Mouse (Mus musculus) liver, embryonic 16.5 days (tissue): ENCODE results near the gene Aldh1a2. TPM values are rescaled to one million over a fixed set of nuclear protein-coding genes. Genes with fewer than 3 reads are reported as not detected.

ENCODE experiments used
- ATAC-seq: fragments of 200-750 bp; cut with Nextera tagmentation; 2 replicates; pipeline ENCODE4 v1.8.0; 2017; ENCODE audit warnings: low read depth, mild to moderate bottlenecking, moderate number of reproducible peaks, moderate library complexity
- H3K27ac ChIP-seq: fragments of 300-500 bp; sonication (generic); 2 replicates; pipeline ENCODE4 v1.5.1; 2014; ENCODE audit warnings: mild to moderate bottlenecking, low read length
- H3K27me3 ChIP-seq: fragments of 300-500 bp; sonication (generic); 2 replicates; pipeline ENCODE4 v1.6.1; 2014; ENCODE audit warnings: low read depth, low read length, mixed read lengths; ENCODE audit not compliant: control insufficient read depth, insufficient read depth
- H3K36me3 ChIP-seq: fragments of 300-500 bp; sonication (generic); 2 replicates; pipeline ENCODE4 v1.6.1; 2014; ENCODE audit warnings: mild to moderate bottlenecking; ENCODE audit not compliant: control insufficient read depth, insufficient read depth
- H3K4me1 ChIP-seq: fragments of 300-500 bp; sonication (generic); 2 replicates; pipeline ENCODE4 v1.6.1; 2014; ENCODE audit warnings: low read depth, low read length, mixed read lengths; ENCODE audit not compliant: control insufficient read depth
- H3K4me2 ChIP-seq: fragments of 300-500 bp; sonication (generic); 2 replicates; pipeline ENCODE4 v1.6.1; 2014; ENCODE audit warnings: low read depth, low read length, mixed read lengths
- H3K4me3 ChIP-seq: fragments of 300-500 bp; sonication (generic); 2 replicates; pipeline ENCODE4 v1.5.1; 2014; ENCODE audit warnings: low read depth, mild to moderate bottlenecking, low read length
- H3K9ac ChIP-seq: fragments of 300-500 bp; sonication (generic); 2 replicates; pipeline ENCODE4 v1.6.1; 2014; ENCODE audit warnings: low read depth, low read length
- H3K9me3 ChIP-seq: fragments of 300-500 bp; sonication (generic); replicated peaks from 2 replicates; pipeline ENCODE4 v1.6.1; 2016; ENCODE audit warnings: low read length; ENCODE audit not compliant: control insufficient read depth
- WGBS: fragments of 180-500 bp; shearing (Covaris S2); extraction: QIAGEN DNeasy Blood & Tissue Kit; methylation state at CpG from one replicate; pipeline ENCODE4 v1.1.7; 2014; ENCODE audit not compliant: insufficient replicate concordance; 5-methylcytosine and 5-hydroxymethylcytosine counted together
- polyA plus RNA-seq: library from polyadenylated mRNA; unstranded; fragments of >200 nt; fragmentation: Nextera tagmentation; extraction: Ambion mirVana; gene quantifications from 2 replicates; pipeline ENCODE4 v1.2.1, GENCODE M21; 2015

Gene Aldh1a2
- polyA plus RNA-seq, 1 experiment from 2014 or later, result 1.6 TPM

DNA sequence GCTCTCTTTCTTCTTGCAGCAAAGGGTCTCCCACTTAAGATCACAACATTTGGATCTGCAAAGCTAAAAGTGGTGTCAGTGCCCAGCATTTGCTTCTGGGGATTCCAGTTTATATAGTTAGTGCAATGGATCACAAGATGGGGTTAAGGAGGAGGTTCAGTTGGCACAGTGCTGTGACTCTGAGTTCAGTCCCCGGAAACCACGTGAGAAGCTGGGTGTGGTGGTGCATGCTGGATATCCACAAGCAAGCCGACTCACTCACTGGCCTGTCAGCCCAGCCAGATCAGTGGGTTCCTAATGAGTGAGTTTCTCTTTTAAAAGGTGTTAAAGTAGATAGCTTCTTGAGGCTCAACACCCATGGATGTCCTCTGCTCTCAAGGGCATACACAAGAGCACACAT lies 6.3 kb upstream of the Aldh1a2 start:
- Histone ChIP-seq H3K4me3 (no peak overlapping the region), H3K4me1 (no peaks in the 10 kb centered on the region), H3K27ac (no peak overlapping the region), H3K36me3 (no peaks in the 10 kb centered on the region), H3K9ac (no peak overlapping the region), H3K9me3 (no peaks in the 10 kb centered on the region), H3K27me3 (peaks cover 14% of the 10 kb centered on the region), H3K4me2 (no peak overlapping the region)
- ATAC-seq, result no peak
- WGBS, result 43% methylated on average over 3 of the region's 3 CpGs

DNA sequence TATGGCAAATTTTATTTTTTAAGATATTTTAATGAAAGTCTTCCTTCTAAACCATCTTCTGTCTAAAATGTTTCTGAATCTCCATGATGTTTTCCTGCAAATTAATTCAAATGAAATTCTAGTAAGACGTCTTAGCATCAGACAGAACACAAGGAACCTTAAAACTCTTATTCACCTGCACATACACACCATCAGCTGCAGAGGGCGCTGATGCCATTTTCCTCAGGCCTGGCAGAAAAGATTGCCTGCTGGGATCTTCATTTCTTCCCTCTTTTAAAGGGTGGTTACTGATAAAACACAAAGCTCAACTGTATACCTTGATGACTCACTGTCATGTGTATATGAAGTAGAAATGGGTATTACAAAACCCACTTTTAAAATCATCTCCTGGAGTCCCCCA lies 4.7 kb upstream of the Aldh1a2 start:
- H3K27ac ChIP-seq, result no peak overlapping the region
- H3K4me3 ChIP-seq, result no peak overlapping the region
- no peaks in the 10 kb centered on the region for H3K36me3 ChIP-seq
- no peaks in the 10 kb centered on the region for H3K9me3 ChIP-seq
- no peak overlapping the region for H3K9ac ChIP-seq
- H3K27me3 ChIP-seq, result peaks cover 29% of the 10 kb centered on the region
- no peaks in the 10 kb centered on the region; the same call in none of the 2 replicates for H3K4me1 ChIP-seq
- no peak for ATAC-seq
- no peak overlapping the region for H3K4me2 ChIP-seq
- 10% methylated on average over 2 of the region's 2 CpGs for WGBS

DNA sequence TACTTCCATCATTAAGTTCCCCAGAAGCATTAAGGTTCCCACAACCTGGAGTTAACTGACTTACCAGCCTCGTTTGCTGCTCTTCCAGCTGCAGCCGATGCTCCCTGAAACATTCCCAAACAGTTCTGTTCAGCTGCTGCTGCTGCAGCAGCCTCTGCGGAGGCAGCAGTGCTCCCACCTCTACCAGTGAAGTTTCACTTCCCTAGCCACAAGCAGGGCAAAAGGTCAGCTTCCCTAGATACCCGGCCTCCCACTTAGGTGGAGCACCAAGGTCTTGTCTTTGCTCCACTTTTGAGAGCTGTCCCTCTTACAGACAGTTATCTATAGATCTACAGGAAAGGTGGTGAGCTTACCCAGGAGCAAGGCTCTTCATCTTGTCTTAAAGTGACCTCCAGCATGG lies 2.0 kb upstream of the Aldh1a2 start:
- Histone ChIP-seq H3K36me3 (no peaks in the 10 kb centered on the region), H3K4me2 (no peak overlapping the region), H3K4me1 (no peaks in the 10 kb centered on the region; the same call in none of the 2 replicates), H3K27ac (no peak overlapping the region), H3K9me3 (no peaks in the 10 kb centered on the region), H3K27me3 (peaks cover 53% of the 10 kb centered on the region), H3K9ac (no peak overlapping the region), H3K4me3 (no peak overlapping the region)
- WGBS, result 17% methylated on average over 4 of the region's 4 CpGs
- ATAC-seq, result no peak

DNA sequence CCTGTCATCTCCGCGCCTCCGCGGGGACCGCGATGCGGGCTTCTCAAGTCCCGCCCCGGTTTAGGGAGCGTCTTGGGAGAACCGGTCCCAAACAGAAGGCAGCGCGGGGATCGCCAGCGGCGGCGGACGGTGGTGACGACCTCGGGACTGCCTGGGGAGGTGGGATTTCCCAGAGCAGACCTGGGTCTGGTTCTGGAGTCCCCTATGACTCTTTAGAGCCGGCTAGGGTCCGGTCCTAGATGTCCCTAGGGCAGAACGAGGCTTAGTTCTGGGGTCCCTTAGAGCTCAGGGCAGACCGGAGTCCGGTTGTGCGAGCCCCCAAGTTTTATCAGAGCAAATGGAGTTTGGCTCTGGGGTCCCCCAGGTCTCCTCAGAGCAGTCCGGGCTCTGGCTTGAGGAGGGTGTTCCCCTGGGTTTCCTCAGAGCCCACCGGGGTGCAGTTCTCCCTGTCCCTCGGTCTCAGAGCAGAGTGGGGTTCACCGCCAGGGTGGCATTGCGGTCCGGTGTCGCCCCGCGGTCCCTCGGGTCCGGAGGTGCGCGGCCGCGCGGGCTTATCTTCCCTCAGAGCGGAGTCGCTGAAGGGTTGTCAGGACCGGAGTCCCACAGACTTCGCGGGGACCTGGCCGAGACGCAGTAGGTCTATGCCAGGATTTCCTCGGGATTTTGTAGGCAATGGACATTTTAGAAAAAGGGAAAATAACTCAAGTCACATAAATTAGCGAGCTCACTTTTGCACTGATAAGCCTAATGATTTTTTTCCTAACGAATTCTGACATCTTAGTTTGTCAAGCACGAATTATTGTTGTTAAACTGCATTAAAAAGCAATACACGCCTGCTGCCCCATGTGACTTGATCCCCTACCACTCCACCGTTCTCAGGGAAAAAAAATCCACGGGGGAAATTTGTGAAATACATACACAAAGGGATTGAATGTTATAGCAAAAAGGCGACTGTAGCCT lies 727 bp downstream of the Aldh1a2 start:
- Histone ChIP-seq H3K9me3 (no peaks in the 10 kb centered on the region), H3K9ac (no peak overlapping the region), H3K4me3 (peak overlapping the region; percentile 50), H3K4me2 (peak overlapping the region; percentile 62), H3K4me1 (no peaks in the 10 kb centered on the region; the same call in none of the 2 replicates), H3K27me3 (peaks cover 64% of the 10 kb centered on the region), H3K27ac (no peak overlapping the region), H3K36me3 (no peaks in the 10 kb centered on the region)
- ATAC-seq, result no peak
- WGBS, result 1% methylated on average over 57 of the region's 57 CpGs

DNA sequence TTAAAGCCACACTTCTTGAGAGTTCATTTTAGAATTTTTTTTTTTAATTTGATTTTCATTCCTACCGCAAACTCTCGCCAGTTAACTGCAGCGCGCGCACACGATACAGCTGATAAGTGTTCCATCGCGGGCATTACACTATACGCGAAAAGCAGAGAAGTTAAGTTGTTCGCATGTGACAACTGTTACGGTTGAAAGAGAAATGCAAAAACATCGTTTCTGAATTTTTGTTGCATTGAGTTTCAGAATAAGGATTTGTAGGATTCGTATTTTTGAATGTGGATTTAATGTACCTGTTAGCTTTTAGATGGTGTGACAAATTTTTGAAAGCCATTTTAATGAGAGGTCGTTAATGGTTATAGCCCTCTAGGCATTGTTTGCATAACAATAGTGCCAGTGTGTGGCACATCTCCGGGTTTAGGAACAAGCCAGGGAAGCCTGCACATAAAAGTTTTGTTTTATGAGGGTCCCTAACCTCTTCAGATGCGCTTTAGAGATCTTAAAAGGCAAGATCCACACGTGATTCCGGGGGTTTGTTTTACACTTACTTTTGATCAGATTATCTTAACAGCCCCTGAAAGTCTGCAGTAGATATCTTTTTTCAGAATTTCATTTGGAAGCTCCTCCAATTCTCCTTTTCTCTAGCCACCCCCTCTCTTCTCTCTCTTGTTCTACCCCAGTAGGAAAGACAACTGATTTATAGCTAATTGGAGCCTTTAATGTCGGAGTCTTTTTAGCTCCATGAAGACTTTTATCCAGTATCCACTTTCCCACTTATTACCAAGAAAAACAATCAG lies 1.6 kb downstream of the Aldh1a2 start:
- Histone ChIP-seq H3K9ac (no peak overlapping the region), H3K4me1 (no peaks in the 10 kb centered on the region; the same call in none of the 2 replicates), H3K9me3 (no peaks in the 10 kb centered on the region), H3K4me2 (no peak overlapping the region), H3K4me3 (no peak overlapping the region), H3K36me3 (no peaks in the 10 kb centered on the region), H3K27me3 (peaks cover 64% of the 10 kb centered on the region), H3K27ac (no peak overlapping the region)
- ATAC-seq, result no peak
- WGBS, result 3% methylated on average over 20 of the region's 20 CpGs

GRCm38 (mm10) chr9:71217793-71218095 lies 2.2 kb downstream of the Aldh1a2 start:
- no peaks in the 10 kb centered on the region for H3K9me3 ChIP-seq
- H3K4me3 ChIP-seq, result no peak overlapping the region
- H3K36me3 ChIP-seq, result no peaks in the 10 kb centered on the region
- H3K27ac ChIP-seq, result no peak overlapping the region
- no peak overlapping the region for H3K9ac ChIP-seq
- H3K27me3 ChIP-seq, result peaks cover 64% of the 10 kb centered on the region
- 22% methylated on average over 5 of the region's 5 CpGs for WGBS
- ATAC-seq, result no peak
- H3K4me1 ChIP-seq, result no peaks in the 10 kb centered on the region; the same call in none of the 2 replicates
- no peak overlapping the region for H3K4me2 ChIP-seq

DNA sequence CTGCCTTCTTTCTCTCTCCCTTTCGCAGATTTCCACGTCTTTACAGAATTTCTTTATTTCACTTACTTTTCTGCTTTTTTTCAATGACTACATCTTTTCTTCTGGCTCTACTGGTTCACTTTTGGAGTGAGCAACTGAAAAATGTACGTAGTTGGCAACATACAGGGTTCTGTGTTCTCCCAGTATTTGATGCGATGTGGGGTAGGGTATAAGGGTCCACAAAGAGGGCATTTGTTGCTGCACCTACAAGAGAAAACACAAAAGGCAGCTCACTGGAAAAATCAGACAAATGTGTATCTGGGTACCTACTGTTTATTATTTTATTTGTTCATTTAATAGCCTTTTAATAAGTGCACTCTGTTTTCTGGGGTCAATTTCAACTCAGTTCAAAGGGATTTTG lies 3.6 kb downstream of the Aldh1a2 start:
- no peak for ATAC-seq
- Histone ChIP-seq H3K9ac (no peak overlapping the region), H3K9me3 (no peaks in the 10 kb centered on the region), H3K27me3 (peaks cover 51% of the 10 kb centered on the region), H3K27ac (no peak overlapping the region), H3K36me3 (no peaks in the 10 kb centered on the region), H3K4me1 (no peaks in the 10 kb centered on the region; the same call in none of the 2 replicates), H3K4me3 (no peak overlapping the region), H3K4me2 (no peak overlapping the region)
- WGBS, result 60% methylated on average over 4 of the region's 4 CpGs

DNA sequence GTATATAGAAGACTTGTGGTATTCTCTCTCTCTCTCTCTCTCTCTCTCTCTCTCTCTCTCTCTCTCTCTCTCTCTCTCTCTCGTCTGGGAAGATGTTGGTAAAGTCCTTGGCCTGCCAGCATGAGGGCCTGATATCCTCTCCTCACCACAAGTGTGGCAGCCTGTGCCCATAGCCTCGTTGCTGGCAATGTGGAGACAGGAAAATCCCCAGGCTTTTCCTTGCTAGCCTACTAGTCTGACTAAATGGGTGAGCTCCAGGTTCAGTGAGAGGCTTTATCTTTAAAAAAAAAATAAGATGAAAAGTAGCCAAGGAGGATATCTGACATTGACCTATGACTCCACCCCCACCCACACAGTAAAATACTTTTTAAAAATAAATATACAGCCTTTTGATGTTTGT lies 4.8 kb downstream of the Aldh1a2 start:
- no peak for ATAC-seq
- H3K36me3 ChIP-seq, result no peaks in the 10 kb centered on the region
- no peak overlapping the region for H3K4me3 ChIP-seq
- H3K4me2 ChIP-seq, result no peak overlapping the region
- no peak overlapping the region for H3K9ac ChIP-seq
- no peak overlapping the region for H3K27ac ChIP-seq
- WGBS, result 26% methylated on average over 2 of the region's 2 CpGs
- no peaks in the 10 kb centered on the region; the same call in none of the 2 replicates for H3K4me1 ChIP-seq
- H3K9me3 ChIP-seq, result no peaks in the 10 kb centered on the region
- H3K27me3 ChIP-seq, result peaks cover 39% of the 10 kb centered on the region
